ENCODE assay signal across 19 mouse cellular contexts in genomic region chr7:143476702-143477335, GRCm38 (mm10). TPM values are rescaled to one million over a fixed set of nuclear protein-coding genes. Genes with fewer than 3 reads are reported as not detected.
DNase-seq lines count a peak whose midpoint lies in the region; ATAC-seq and TF ChIP-seq lines count a peak whose summit lies in the region.
"Had no signal": no experiment of that assay in that cellular context is flagged by ENCODE, and none has a peak within 500 bp of the region (broad histone marks: within the 10 kb centered on the region; RNA-seq: fewer than 3 reads in every experiment).

No protein-coding gene starts in this region.

- no peak overlapping the region for H3K4me3 ChIP-seq in kidney, postnatal 0 days (replicated peaks; ENCODE audit: low read depth, low read length)
- H3K4me3 ChIP-seq in kidney, embryonic 16.5 days (ENCODE audit: low read length) = no peak overlapping the region
- H3K4me3 ChIP-seq in midbrain, postnatal 0 days (ENCODE audit: low read depth, low read length) = no peak overlapping the region
- H3K4me3 ChIP-seq in midbrain, embryonic 16.5 days (ENCODE audit: low read depth, low read length) = no peak overlapping the region
- H3K4me3 ChIP-seq: heart, embryonic 15.5 days; hindbrain, embryonic 10.5 days; limb, embryonic 13.5 days; midbrain, embryonic 12.5 days; myocyte had no signal

- no peaks in the 10 kb centered on the region for H3K4me1 ChIP-seq in kidney, postnatal 0 days (replicated peaks; ENCODE audit: insufficient read depth, low read length)
- peaks cover 6% of the 10 kb centered on the region; the same call in 1 of the 2 replicates for H3K4me1 ChIP-seq in kidney, embryonic 16.5 days (ENCODE audit: insufficient read depth, low read length)
- no peaks in the 10 kb centered on the region for H3K4me1 ChIP-seq in midbrain, postnatal 0 days (ENCODE audit: insufficient read depth, low read length)
- H3K4me1 ChIP-seq in midbrain, embryonic 16.5 days (ENCODE audit: control insufficient read depth, insufficient read depth, low read length) = no peaks in the 10 kb centered on the region
- H3K4me1 ChIP-seq: heart, embryonic 15.5 days; midbrain, embryonic 12.5 days had no signal

- no peaks in the 10 kb centered on the region for H3K27me3 ChIP-seq in kidney, postnatal 0 days (ENCODE audit: insufficient read depth, low read length)
- no peaks in the 10 kb centered on the region for H3K27me3 ChIP-seq in kidney, embryonic 16.5 days (ENCODE audit: insufficient read depth, low read length)
- H3K27me3 ChIP-seq in midbrain, postnatal 0 days (ENCODE audit: insufficient read depth, low read length) = peaks cover 3% of the 10 kb centered on the region; the same call in 1 of the 2 replicates
- no peaks in the 10 kb centered on the region for H3K27me3 ChIP-seq in midbrain, embryonic 16.5 days (ENCODE audit: control insufficient read depth, insufficient read depth, low read depth, low read length)
- H3K27me3 ChIP-seq: limb, embryonic 13.5 days had no signal

- H3K9me3 ChIP-seq in kidney, postnatal 0 days (replicated peaks; ENCODE audit: low read length) = no peaks in the 10 kb centered on the region
- no peaks in the 10 kb centered on the region for H3K9me3 ChIP-seq in kidney, embryonic 16.5 days (ENCODE audit: low read length)
- H3K9me3 ChIP-seq in midbrain, postnatal 0 days (ENCODE audit: low read length) = no peaks in the 10 kb centered on the region
- no peaks in the 10 kb centered on the region for H3K9me3 ChIP-seq in midbrain, embryonic 16.5 days (replicated peaks; ENCODE audit: control insufficient read depth, low read length, poor library complexity, severe bottlenecking)
- H3K9me3 ChIP-seq: heart, embryonic 15.5 days; hindbrain, embryonic 10.5 days; limb, embryonic 13.5 days; midbrain, embryonic 12.5 days had no signal

- no peaks in the 10 kb centered on the region for H3K36me3 ChIP-seq in kidney, postnatal 0 days (ENCODE audit: insufficient read depth, low read length)
- H3K36me3 ChIP-seq in kidney, embryonic 16.5 days (ENCODE audit: insufficient read depth, low read length) = no peaks in the 10 kb centered on the region
- H3K36me3 ChIP-seq in midbrain, postnatal 0 days (ENCODE audit: insufficient read depth, low read length) = no peaks in the 10 kb centered on the region
- no peaks in the 10 kb centered on the region for H3K36me3 ChIP-seq in midbrain, embryonic 16.5 days (ENCODE audit: control insufficient read depth, insufficient read depth, low read length)
- H3K36me3 ChIP-seq: heart, embryonic 15.5 days; hindbrain, embryonic 10.5 days; limb, embryonic 13.5 days; midbrain, embryonic 12.5 days had no signal

- peak; percentile 42; the same call in 1 of the 2 replicates for TF ChIP-seq CTCF in kidney, postnatal 0 days (IDR thresholded peaks at IDR 0.05; ENCODE audit: low read depth)
- peak; percentile 13; the same call in 1 of the 2 replicates for TF ChIP-seq CTCF in midbrain, postnatal 0 days (IDR thresholded peaks at IDR 0.05)

- H3K27ac ChIP-seq in kidney, postnatal 0 days = no peak overlapping the region
- no peak overlapping the region for H3K27ac ChIP-seq in kidney, embryonic 16.5 days (ENCODE audit: low read length)
- no peak overlapping the region for H3K27ac ChIP-seq in midbrain, postnatal 0 days (ENCODE audit: low read depth, low read length)
- H3K27ac ChIP-seq in midbrain, embryonic 16.5 days (ENCODE audit: low read length) = no peak overlapping the region
- H3K27ac ChIP-seq: heart, embryonic 15.5 days; hindbrain, embryonic 10.5 days; limb, embryonic 13.5 days; midbrain, embryonic 12.5 days had no signal

- no peak overlapping the region for H3K4me2 ChIP-seq in kidney, postnatal 0 days (ENCODE audit: low read length)
- no peak overlapping the region for H3K4me2 ChIP-seq in kidney, embryonic 16.5 days (replicated peaks; ENCODE audit: low read depth, low read length)
- no peak overlapping the region for H3K4me2 ChIP-seq in midbrain, postnatal 0 days (ENCODE audit: low read depth, low read length, poor library complexity, severe bottlenecking)
- no peak overlapping the region for H3K4me2 ChIP-seq in midbrain, embryonic 16.5 days (ENCODE audit: low read length)
- H3K4me2 ChIP-seq: heart, embryonic 15.5 days; limb, embryonic 13.5 days; lung, embryonic 14.5 days; midbrain, embryonic 12.5 days had no signal

- no peak for DNase-seq in kidney, postnatal 0 days (ENCODE audit: low spot score)
- DNase-seq in midbrain, postnatal 0 days (ENCODE audit: low spot score) = no peak
- peak; percentile 61 for DNase-seq in R1 (ENCODE audit: low read depth, low spot score)
- no peak for DNase-seq in ovary, adult 18-20 months (ENCODE audit: low spot score)
- DNase-seq in T-cell, adult 2 months (ENCODE audit: low spot score) = no peak
- DNase-seq: cerebellum, adult 9-11 months; heart, adult 11 months; lung, embryonic 14.5 days; thymus, adult 18-20 months had no signal

- 85% methylated on average over 3 of the region's 3 CpGs for WGBS in kidney, postnatal 0 days
- 90% methylated on average over 3 of the region's 3 CpGs for WGBS in kidney, embryonic 16.5 days
- 86% methylated on average over 3 of the region's 3 CpGs for WGBS in midbrain, postnatal 0 days
- WGBS in midbrain, embryonic 16.5 days = 83% methylated on average over 3 of the region's 3 CpGs

- no peak for ATAC-seq in kidney, postnatal 0 days (replicated peaks; ENCODE audit: low FRiP score, low read depth)
- no peak for ATAC-seq in kidney, embryonic 16.5 days (ENCODE audit: low FRiP score, low TSS enrichment)
- ATAC-seq in midbrain, postnatal 0 days (ENCODE audit: low FRiP score) = no peak
- no peak for ATAC-seq in midbrain, embryonic 16.5 days

- no peak overlapping the region for H3K9ac ChIP-seq in kidney, postnatal 0 days (ENCODE audit: low read depth, low read length)
- no peak overlapping the region for H3K9ac ChIP-seq in kidney, embryonic 16.5 days (replicated peaks; ENCODE audit: low read length)
- no peak overlapping the region for H3K9ac ChIP-seq in midbrain, postnatal 0 days (replicated peaks; ENCODE audit: low read length, poor library complexity, severe bottlenecking)
- H3K9ac ChIP-seq in midbrain, embryonic 16.5 days (ENCODE audit: low read depth, low read length) = no peak overlapping the region
- H3K9ac ChIP-seq: heart, embryonic 15.5 days; limb, embryonic 13.5 days; lung, embryonic 14.5 days; midbrain, embryonic 12.5 days had no signal

RNA-seq across cellular contexts. Expression of gene Slc22a18, which starts 3.3 kb away (rescaled TPM):
- polyA plus RNA-seq in kidney, postnatal 0 days (2015; fragmentation: Nextera tagmentation; extraction: Ambion mirVana) = 22.1 and 22.7 TPM in 2 replicates
- 7.2 and 8.3 TPM in 2 replicates for polyA plus RNA-seq in kidney, embryonic 16.5 days (2015; fragmentation: Nextera tagmentation; extraction: Ambion mirVana)
- total RNA-seq in midbrain, postnatal 0 days (2014; rRNA removed) = 0.33 and 0.47 TPM in 2 replicates
- 0.71 and 0.86 TPM in 2 replicates for polyA plus RNA-seq in midbrain, postnatal 0 days (2015; fragmentation: Nextera tagmentation; extraction: Ambion mirVana)
- polyA plus RNA-seq in midbrain, embryonic 16.5 days (2015; fragmentation: Nextera tagmentation; extraction: Ambion mirVana) = 0.55 and 1.1 TPM in 2 replicates
- total RNA-seq: neutrophil, adult 5-6 weeks had no signal

RNA-seq across cellular contexts. Expression of gene Cdkn1c, which starts 16.0 kb away (rescaled TPM):
- 498 and 594 TPM in 2 replicates for polyA plus RNA-seq in kidney, postnatal 0 days (2015; fragmentation: Nextera tagmentation; extraction: Ambion mirVana)
- 675 and 814 TPM in 2 replicates for polyA plus RNA-seq in kidney, embryonic 16.5 days (2015; fragmentation: Nextera tagmentation; extraction: Ambion mirVana)
- total RNA-seq in midbrain, postnatal 0 days (2014; rRNA removed) = 107 and 131 TPM in 2 replicates
- polyA plus RNA-seq in midbrain, postnatal 0 days (2015; fragmentation: Nextera tagmentation; extraction: Ambion mirVana) = 111 and 115 TPM in 2 replicates
- polyA plus RNA-seq in midbrain, embryonic 16.5 days (2015; fragmentation: Nextera tagmentation; extraction: Ambion mirVana) = 171 and 184 TPM in 2 replicates

RNA-seq across cellular contexts. Expression of gene Phlda2, which starts 26.1 kb away (rescaled TPM):
- 23.8 and 23.9 TPM in 2 replicates for polyA plus RNA-seq in kidney, postnatal 0 days (2015; fragmentation: Nextera tagmentation; extraction: Ambion mirVana)
- 9.1 and 10.4 TPM in 2 replicates for polyA plus RNA-seq in kidney, embryonic 16.5 days (2015; fragmentation: Nextera tagmentation; extraction: Ambion mirVana)
- 10.0 TPM in 1 of 2 replicates, not detected in the other for total RNA-seq in midbrain, postnatal 0 days (2014; rRNA removed)
- 0.51 TPM in 1 of 2 replicates, not detected in the other for polyA plus RNA-seq in midbrain, postnatal 0 days (2015; fragmentation: Nextera tagmentation; extraction: Ambion mirVana)
- polyA plus RNA-seq in midbrain, embryonic 16.5 days (2015; fragmentation: Nextera tagmentation; extraction: Ambion mirVana) = 0.93 TPM in 1 of 2 replicates, not detected in the other
- total RNA-seq: gastrocnemius, adult 8-10 months; left cerebral cortex, postnatal 10 days; neutrophil, adult 5-6 weeks had no signal
- polyA plus RNA-seq: myocyte had no signal
